Mouse (Mus musculus): ENCODE results near the gene Cadps2. TPM values are rescaled to one million over a fixed set of nuclear protein-coding genes. Genes with fewer than 3 reads are reported as not detected.
A peak's percentile ranks its signal among the peaks of the same experiment; 100 is the strongest.

Cadps2 gene
- polyA plus RNA-seq, 1 experiment: 7.1 TPM

DNA sequence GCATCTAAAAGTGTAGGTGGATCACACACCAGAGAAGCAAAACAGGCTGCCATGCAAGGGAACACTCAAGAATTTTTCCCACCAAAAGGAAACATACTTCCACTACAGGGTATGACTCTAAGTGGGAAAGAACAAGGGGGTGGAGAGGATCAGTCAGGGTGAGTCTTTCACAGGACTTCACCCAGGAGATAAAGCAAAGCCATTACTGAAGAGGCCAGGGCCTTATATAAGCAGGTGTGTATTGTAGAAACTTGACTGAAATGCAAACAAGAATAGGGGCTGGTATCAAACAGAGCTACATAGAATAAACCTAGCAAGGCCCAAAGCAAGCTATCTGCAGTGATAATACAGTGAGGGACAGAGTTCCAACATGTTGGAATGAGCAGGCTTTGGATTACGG lies 271.6 kb downstream of the Cadps2 start:
- DNase-seq (ENCODE audit: low spot score): no peak

- no peak for DNase-seq (ENCODE audit: low spot score)
Observed at GRCm38 (mm10) chr6:23549874-23550273, 289.3 kb downstream of the Cadps2 start.

- DNase-seq (ENCODE audit: low spot score): no peak
Observed at GRCm38 (mm10) chr6:23523710-23524109, 315.5 kb downstream of the Cadps2 start.

DNA sequence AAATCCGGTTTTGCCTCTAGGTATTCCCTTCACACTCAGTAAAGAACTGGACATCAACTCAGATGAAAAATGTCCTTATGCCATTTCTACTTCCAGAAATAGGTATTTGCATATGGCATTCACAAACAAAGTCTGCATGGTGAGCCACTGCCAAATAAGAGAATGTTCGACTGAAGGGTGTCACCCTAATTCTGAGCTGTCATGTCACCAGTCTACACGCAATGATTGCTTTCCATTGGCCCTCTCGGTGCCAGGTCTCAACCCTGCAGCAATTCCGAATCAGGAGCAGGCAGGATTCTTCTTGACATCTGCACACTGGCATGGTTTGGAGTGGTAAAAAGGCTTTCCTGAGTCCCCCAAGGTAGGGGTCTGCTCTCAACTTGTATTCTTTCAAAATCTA lies 316.7 kb downstream of the Cadps2 start:
- no peak for DNase-seq (ENCODE audit: low spot score)

DNA sequence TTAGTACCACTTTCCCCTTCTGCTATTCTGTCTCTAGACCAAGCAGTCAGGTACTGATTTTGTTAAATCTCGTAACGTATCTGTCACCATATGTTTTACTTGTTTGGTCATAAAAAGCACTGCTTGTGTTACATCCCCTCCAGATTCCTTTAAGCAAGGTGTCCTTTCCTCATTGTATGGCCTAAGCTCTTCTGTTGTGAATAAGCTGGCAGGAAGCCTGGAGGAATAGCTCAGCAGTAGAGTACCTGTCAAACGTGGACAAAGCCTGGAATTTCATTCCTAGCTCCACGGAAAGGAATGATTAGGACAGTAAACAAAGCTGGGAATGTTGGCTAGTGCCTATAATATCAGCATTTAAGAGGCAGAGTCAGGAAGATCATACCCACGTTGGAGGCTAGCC lies 340.6 kb downstream of the Cadps2 start:
- no peak for DNase-seq (ENCODE audit: low spot score)

DNA sequence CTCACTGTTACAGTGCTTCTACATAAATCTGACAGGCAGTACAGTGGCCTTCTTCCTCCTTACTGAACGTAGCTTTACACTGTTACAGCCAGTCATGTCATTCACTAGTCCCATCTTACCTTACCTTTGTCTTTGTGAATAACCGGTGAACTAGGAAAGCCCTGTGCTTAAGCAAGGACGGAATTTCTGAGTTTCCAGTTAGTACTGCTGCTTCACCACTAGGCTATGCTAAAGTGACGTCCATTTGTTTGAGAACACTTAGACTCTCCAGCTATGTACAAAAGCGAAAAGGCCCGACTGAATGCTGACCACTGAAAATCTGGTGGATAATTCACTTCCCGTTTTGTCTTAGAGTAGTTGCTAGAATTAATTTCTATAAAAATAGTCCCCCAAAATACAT lies 347.4 kb downstream of the Cadps2 start:
- no peak for DNase-seq (ENCODE audit: low spot score)

GRCm38 (mm10) chr6:23490431-23490830 lies 348.8 kb downstream of the Cadps2 start:
- no peak for DNase-seq (ENCODE audit: low spot score)

DNA sequence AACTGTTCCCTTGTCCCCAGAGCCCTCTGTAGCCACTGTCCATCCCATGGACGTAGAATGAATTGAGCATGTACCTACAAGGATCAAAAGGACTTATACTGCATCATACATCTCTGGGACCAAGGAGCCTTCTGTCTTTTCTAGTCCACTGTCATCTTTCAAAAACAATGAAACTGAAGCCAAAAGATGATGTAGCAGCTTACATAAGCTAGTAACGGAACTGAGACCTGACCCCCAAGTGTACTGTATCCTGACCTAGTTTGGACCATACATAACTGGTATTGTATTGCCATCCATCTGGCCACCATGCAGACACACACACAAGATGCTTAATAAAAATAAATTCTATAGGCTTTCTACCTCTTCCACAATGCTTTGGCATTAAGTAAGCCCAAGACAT lies 350.2 kb downstream of the Cadps2 start:
- DNase-seq (ENCODE audit: low spot score): no peak

- DNase-seq (ENCODE audit: low spot score): no peak
Observed at GRCm38 (mm10) chr6:23472686-23473085, 366.5 kb downstream of the Cadps2 start.

DNA sequence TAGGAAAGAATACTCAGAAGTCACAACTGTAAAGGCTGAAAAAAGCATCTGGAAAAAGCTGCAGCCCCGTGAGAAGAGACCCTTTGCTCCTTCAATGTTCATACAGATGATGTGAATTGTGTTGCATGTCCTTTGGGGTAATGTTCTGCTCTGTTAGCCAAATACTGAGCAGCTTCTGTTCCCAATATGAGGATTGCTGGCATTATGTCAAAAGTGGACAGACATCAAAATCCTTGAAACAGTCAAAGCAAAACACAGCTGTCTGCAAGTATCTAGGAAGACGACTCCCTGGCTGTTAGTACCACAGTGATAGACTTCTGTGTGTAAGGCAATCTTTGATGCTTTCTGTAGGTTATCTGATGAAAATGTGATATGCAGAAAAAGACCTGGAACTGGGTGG lies 367.4 kb downstream of the Cadps2 start:
- DNase-seq (ENCODE audit: low spot score): no peak

DNA sequence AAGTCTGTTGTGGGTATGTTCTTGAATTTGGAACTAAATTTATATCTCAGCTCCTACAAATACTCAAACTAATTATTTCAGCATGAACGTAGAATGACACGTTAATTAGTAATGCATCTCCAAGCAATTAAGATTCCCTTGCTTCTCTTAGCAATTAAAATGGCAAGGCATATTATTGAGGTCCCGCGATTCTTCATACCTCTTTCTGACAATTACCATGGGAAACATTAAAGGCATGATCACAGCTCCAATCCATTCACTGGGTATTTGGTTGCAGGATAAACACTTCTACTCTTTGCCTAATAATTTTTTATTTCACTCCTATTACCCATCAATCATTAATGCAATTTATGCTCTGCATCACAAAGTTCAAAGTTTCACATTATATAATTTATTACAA lies 371.3 kb downstream of the Cadps2 start:
- no peak for DNase-seq (ENCODE audit: low spot score)

DNA sequence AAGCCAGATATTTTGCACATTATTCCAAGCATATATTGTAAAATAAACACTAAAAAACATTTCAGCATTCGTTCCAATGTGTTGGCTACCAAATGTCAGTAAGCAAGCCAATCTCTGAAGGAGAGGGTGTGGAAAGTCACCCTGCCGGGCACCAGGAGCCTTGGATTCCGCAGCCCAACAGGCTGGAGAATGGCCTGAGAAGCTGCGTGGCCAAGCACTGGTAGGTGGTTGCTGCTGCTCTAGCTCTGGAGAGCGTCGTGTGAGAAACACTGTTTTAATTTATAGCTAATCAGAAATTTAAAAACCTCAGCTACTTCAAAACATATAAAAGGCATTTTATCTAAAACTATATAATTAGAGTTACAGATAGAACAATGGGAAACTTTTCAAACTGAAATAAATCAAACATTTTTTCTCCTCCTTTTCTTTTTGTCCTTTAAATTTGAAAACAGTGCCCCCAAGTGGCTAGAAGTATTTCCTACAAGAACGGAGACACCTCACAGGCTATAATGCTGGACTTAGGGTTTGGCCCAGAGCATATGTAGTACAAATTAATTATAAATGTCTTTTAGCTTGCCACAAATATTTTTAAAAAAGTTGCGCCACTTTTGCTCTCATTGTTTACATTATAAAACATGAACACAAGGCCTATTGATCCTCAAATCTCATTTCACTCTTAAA lies 376.5 kb downstream of the Cadps2 start:
- no peak for DNase-seq (ENCODE audit: low spot score)

GRCm38 (mm10) chr6:23457748-23458147 lies 381.5 kb downstream of the Cadps2 start:
- peak; percentile 32 for DNase-seq (ENCODE audit: low spot score)

DNA sequence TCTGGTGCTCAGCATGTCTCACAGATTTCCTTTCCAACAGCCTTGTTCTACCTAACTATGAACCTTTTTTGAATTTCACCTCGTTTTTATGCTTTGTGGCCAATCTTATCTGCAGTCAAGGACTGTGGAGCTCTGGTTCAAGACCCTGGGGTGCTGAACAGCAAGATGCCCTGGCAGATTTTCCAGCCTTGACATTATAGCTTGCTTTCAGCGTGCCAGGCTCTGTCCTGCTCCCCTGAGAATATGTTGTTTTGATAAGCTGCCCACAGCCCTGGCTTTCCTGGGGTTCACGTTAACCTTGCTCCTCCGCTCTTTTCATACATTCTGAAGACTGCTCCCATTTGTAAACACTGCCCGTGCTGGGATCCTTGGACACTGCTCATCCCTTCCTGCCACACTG lies 385.3 kb downstream of the Cadps2 start:
- DNase-seq (ENCODE audit: low spot score): no peak

DNA sequence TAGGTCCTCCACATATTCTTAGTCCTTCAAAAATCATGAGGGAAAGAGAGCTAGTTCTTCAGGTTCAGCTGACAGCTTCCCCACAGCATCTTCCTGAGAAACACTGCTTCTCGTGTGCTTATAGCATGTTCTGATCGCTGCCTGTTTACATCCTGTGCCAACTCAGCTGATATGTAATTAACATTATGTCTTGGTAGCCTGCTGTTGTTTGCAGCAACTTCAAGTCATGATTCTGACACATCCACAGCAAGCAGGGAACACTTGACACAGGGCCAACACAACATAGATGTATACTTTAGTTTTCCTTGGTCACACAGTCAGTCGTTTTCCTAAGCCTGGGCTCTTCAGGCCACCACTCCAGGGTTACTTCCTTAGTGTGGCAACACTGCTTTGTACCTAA lies 399.3 kb downstream of the Cadps2 start:
- no peak for DNase-seq (ENCODE audit: low spot score)

DNA sequence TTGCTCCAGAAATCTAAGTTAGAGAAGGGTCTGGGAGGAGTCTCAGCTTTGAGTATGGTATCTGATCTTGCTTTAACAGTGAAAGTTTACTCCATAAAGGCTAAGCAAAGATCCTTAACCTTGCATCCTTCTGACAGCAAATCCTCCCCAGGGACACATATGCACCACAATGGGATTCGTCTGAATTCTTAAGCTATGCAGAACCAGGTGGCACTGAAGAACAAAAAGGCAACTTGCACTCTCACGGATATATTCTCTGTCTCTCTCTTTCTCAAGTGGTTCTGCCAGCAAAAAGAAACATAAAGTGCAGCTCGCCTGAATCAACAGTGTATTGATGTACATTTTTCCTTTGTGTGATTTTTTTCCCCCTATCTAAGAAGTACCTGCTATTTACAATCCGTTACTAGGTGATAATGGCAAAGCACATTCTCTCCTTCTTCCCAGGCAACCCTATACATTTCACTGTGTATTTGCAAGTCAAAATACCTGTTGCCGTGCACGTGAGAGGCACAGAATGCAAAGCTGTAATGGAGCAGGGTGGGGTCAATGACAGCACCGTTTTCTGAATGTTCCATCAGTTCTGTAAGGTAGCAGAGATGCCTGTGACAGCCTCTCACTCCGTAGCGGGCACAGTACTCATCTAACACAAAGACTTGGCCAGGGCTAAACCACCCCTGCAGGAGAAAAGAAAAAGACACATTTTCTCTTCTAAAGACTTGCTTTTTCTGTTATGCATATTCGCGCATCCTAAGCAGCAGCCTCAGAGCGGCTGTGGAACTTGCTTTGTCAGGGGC lies 428.8 kb downstream of the Cadps2 start:
- no peak for DNase-seq (ENCODE audit: low spot score)

- no peak for DNase-seq (ENCODE audit: low spot score)
Observed at GRCm38 (mm10) chr6:23394131-23394530, 445.1 kb downstream of the Cadps2 start.

DNA sequence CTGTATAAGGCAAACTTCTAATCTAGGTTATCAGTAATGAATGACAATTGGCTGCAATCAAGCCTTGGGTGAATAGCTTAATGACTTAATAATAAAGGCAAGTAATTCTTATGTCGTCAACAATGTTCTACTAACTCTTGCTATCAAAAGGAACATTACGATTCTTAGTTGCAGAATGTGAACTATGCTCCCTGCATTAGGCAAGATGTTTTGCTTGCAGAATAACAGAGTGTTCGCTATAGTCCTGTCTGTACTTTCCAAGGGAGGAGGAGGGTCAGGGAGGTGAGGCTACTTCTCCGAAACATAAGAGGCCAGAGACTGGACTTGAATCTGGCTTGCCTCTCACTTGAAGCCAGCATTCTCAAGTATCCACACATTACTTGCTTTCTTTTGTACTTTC lies 446.5 kb downstream of the Cadps2 start:
- no peak for DNase-seq (ENCODE audit: low spot score)

DNA sequence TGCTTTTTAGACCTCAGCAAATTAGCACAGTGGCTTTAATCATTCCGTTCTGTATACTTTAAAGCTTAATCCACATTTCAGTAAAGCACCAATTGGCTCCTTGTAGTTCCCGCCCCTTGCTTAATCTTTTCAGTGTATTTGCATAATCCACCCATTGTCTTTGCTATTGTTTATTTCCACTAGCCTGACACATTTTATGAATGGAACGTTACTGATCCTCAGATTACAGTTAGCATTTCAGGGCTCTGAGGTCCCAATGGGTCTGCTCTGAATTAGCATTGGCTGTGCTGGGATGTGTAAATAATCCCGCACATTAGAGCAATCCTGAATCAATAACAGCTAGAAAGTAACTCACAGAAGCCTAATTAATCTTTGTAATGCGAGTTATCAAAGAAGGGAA lies 452.5 kb downstream of the Cadps2 start:
- DNase-seq (ENCODE audit: low spot score): no peak

- no peak for DNase-seq (ENCODE audit: low spot score)
Observed at GRCm38 (mm10) chr6:23383004-23383347, 456.2 kb downstream of the Cadps2 start.

DNA sequence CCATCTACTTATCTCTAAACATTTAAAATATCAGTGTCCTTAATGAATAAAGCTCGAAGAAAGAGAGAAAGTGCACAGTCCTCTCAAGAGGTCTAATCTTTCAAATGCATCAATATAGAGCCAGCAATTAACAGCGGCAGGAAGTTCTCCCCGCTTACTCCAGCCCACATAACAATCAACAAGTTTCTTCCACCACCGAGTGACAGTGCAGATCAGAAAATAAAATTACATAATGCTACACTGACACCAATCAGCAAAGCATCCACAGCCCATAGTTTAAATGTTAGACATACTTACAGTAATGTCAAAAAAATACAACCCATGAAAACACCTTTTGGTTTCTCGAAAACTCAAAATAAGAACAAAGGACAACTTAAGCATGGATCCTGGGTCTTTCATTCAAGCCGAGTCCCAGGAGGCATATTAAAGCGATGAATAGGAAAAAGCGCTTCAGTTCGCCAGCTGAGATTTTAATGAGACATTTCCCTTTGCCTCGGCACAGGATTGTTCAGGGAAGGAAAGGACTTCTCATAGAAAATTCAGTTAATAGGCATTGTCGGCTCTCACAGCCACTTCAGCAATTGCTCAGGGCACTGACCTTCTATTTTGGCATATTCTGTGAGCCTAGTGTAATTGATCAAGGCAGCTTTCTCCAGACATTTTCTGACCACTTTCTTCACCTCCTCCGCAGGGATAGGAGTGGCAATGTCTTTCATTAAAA lies 456.8 kb downstream of the Cadps2 start:
- DNase-seq (ENCODE audit: low spot score): no peak

- no peak for DNase-seq (ENCODE audit: low spot score)
Observed at GRCm38 (mm10) chr6:23376327-23376726, 462.9 kb downstream of the Cadps2 start.

- DNase-seq (ENCODE audit: low spot score): no peak
Observed at GRCm38 (mm10) chr6:23361842-23362451, 477.3 kb downstream of the Cadps2 start.

All from urinary bladder, adult 2 months (tissue).